Mouse (Mus musculus) heart, postnatal 0 days (tissue): Measurements from ENCODE around the gene Rxylt1.

Experiments used
- CTCF ChIP-seq: IDR thresholded peaks from 2 replicates; pipeline ENCODE4 v1.5.1; 2016; ENCODE audit warnings: antibody characterized with exemption, control low read depth, low read depth
- EP300 ChIP-seq: IDR thresholded peaks from 2 replicates; pipeline ENCODE4 v1.6.1; 2016; ENCODE audit warnings: antibody characterized with exemption, low read depth

GRCm38 (mm10) chr10:122081352-122081751 lies 15.8 kb downstream of the Rxylt1 start:
- TF ChIP-seq CTCF, result no peak
- TF ChIP-seq EP300, result no peak
